24 mouse cellular contexts compared by ENCODE assay signal in the genomic region with DNA sequence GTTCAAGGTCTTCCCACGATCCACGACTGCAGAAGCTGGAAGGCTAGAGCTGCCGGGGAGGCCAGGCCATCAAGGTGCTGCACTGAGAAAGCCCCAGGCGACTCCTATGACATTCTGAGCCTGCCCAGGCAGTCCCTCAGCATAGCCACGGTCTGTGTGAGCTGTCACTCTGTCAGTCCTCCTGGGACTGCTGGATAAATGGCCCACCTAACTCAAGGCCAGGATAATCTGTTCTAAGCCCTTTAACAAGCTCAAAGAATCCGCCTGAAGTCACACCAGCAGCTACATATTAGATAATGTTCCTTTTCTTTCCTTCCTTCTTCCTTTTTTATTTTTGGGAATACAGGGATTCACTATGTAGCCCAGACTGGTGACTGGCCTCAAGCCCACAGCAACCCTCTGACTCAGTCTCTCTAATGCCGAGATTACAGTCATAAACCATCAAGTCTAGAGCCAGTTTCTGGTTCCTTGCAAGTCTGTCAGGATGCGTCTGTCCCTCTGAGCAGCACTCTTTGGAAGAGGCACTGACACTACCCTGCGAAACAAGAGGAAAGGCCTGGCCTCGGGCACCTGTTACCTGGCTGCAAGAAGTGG. TPM values are rescaled to one million over a fixed set of nuclear protein-coding genes. Genes with fewer than 3 reads are reported as not detected.
A peak's percentile ranks its signal among the peaks of the same experiment; 100 is the strongest.
DNase-seq lines count a peak whose midpoint lies in the region; ATAC-seq lines count a peak whose summit lies in the region.
"Had no signal": no experiment of that assay in that cellular context is flagged by ENCODE, and none has a peak within 500 bp of the region (broad histone marks: within the 10 kb centered on the region; RNA-seq: fewer than 3 reads in every experiment).

No protein-coding gene starts in this region.

- H3K4me2 ChIP-seq in liver, embryonic 11.5 days = 0 out of 2 replicates have a peak overlapping the region, but pooled peaks have one; percentile 23
- H3K4me2 ChIP-seq: heart, embryonic 11.5 days; hindbrain, embryonic 12.5 days; limb, embryonic 12.5 days; midbrain, embryonic 13.5 days; stomach, embryonic 15.5 days had no signal

- H3K27ac ChIP-seq in liver, embryonic 11.5 days (ENCODE audit: low read depth, low read length) = peak overlapping the region; percentile 4; the same call in 1 of the 2 replicates
- H3K27ac ChIP-seq: hindbrain, embryonic 12.5 days; limb, embryonic 12.5 days; midbrain, embryonic 13.5 days; stomach, embryonic 15.5 days had no signal

- H3K4me3 ChIP-seq in liver, embryonic 11.5 days (ENCODE audit: low read depth, low read length) = no peak overlapping the region
- H3K4me3 ChIP-seq in megakaryocyte, embryonic 14.5 days (replicated peaks) = peak overlapping the region; percentile 81
- H3K4me3 ChIP-seq: erythroblast, embryonic 14.5 days; hindbrain, embryonic 12.5 days; limb, embryonic 12.5 days; midbrain, embryonic 13.5 days; stomach, embryonic 15.5 days had no signal

- H3K4me1 ChIP-seq in liver, embryonic 11.5 days (replicated peaks; ENCODE audit: control insufficient read depth, insufficient read depth, low read length) = peaks cover 29% of the 10 kb centered on the region
- H3K4me1 ChIP-seq in megakaryocyte, embryonic 14.5 days = peaks cover 94% of the 10 kb centered on the region
- H3K4me1 ChIP-seq: stomach, embryonic 15.5 days had no signal

- 66% methylated on average over 10 of the region's 10 CpGs for WGBS in liver, embryonic 11.5 days

- DNase-seq in liver, embryonic 11.5 days (ENCODE audit: low spot score) = no peak
- DNase-seq in liver (no peak), 3T3-L1 (ENCODE audit: low read depth, low spot score) (peak; percentile 30), NIH3T3 (ENCODE audit: low read depth) (peak; percentile 56)
- no peak for DNase-seq in cerebellum, adult 11 months
- DNase-seq in left cerebral cortex, adult 18-20 months (ENCODE audit: low spot score in 2 of 2) = no peak
- DNase-seq: cerebellum, adult 8-10 months; gastrocnemius, postnatal 36 days; heart, postnatal 14 days; kidney, adult 8-10 months; kidney, postnatal 14 days; lung, adult 2 months; lung, postnatal 4 days; thymus, adult 18-20 months had no signal

- no peaks in the 10 kb centered on the region for H3K9me3 ChIP-seq in liver, embryonic 11.5 days (ENCODE audit: control insufficient read depth, low read length)
- H3K9me3 ChIP-seq in megakaryocyte, embryonic 14.5 days = no peaks in the 10 kb centered on the region
- H3K9me3 ChIP-seq: G1E; hindbrain, embryonic 12.5 days; limb, embryonic 12.5 days; midbrain, embryonic 13.5 days; stomach, embryonic 15.5 days had no signal

- no peak for ATAC-seq in liver, embryonic 11.5 days (replicated peaks; ENCODE audit: low FRiP score)
- ATAC-seq: forebrain, embryonic 14.5 days; inflammation-experienced regulatory T-cells, adult 6 months; midbrain, embryonic 13.5 days had no signal

- no peak overlapping the region for H3K9ac ChIP-seq in liver, embryonic 11.5 days (ENCODE audit: low read depth, low read length)
- H3K9ac ChIP-seq: hindbrain, embryonic 12.5 days; limb, embryonic 12.5 days; midbrain, embryonic 13.5 days; stomach, embryonic 15.5 days had no signal

- H3K36me3 ChIP-seq in liver, embryonic 11.5 days (ENCODE audit: control insufficient read depth, insufficient read depth, low read length) = no peaks in the 10 kb centered on the region
- peaks cover 63% of the 10 kb centered on the region for H3K36me3 ChIP-seq in megakaryocyte, embryonic 14.5 days (replicated peaks; ENCODE audit: low read length)
- H3K36me3 ChIP-seq: hindbrain, embryonic 12.5 days; midbrain, embryonic 13.5 days; stomach, embryonic 15.5 days had no signal

- no peaks in the 10 kb centered on the region for H3K27me3 ChIP-seq in liver, embryonic 11.5 days (replicated peaks; ENCODE audit: control insufficient read depth, insufficient read depth, low read length)
- H3K27me3 ChIP-seq in megakaryocyte, embryonic 14.5 days (replicated peaks) = no peaks in the 10 kb centered on the region
- H3K27me3 ChIP-seq: hindbrain, embryonic 12.5 days; limb, embryonic 12.5 days; midbrain, embryonic 13.5 days; stomach, embryonic 15.5 days had no signal

RNA-seq across cellular contexts. Expression of a gene that starts 15.4 kb away (rescaled TPM):
- polyA plus RNA-seq in liver, embryonic 11.5 days (2014; fragmentation: Nextera tagmentation; extraction: Ambion mirVana) = 13.4 and 15.9 TPM in 2 replicates
- 7.4 TPM in 1 of 2 replicates, not detected in the other for polyA plus RNA-seq in megakaryocyte, embryonic 14.5 days (2012; ENCODE audit: insufficient read depth, low replicate concordance)
- total RNA-seq in left cerebral cortex, adult 18-20 months (2021) = 100 to 1,000 TPM; 116 to 121 TPM

Comparison
In these comparisons a context has a peak if more than half of its experiments do, and no peak if none do; other contexts are left out.
1. DNase-seq: peak in 3T3-L1 (single experiment) and NIH3T3 (single experiment); none in liver, embryonic 11.5 days (single experiment), liver (single experiment), cerebellum, adult 11 months (single experiment) and left cerebral cortex, adult 18-20 months (0 of 2).